Mouse (Mus musculus): ENCODE results near the gene Wdfy1. TPM values are rescaled to one million over a fixed set of nuclear protein-coding genes. Genes with fewer than 3 reads are reported as not detected.

Gene Wdfy1
- total RNA-seq, 2 experiments from 2014 or later = 17.0 to 19.7 TPM

DNA sequence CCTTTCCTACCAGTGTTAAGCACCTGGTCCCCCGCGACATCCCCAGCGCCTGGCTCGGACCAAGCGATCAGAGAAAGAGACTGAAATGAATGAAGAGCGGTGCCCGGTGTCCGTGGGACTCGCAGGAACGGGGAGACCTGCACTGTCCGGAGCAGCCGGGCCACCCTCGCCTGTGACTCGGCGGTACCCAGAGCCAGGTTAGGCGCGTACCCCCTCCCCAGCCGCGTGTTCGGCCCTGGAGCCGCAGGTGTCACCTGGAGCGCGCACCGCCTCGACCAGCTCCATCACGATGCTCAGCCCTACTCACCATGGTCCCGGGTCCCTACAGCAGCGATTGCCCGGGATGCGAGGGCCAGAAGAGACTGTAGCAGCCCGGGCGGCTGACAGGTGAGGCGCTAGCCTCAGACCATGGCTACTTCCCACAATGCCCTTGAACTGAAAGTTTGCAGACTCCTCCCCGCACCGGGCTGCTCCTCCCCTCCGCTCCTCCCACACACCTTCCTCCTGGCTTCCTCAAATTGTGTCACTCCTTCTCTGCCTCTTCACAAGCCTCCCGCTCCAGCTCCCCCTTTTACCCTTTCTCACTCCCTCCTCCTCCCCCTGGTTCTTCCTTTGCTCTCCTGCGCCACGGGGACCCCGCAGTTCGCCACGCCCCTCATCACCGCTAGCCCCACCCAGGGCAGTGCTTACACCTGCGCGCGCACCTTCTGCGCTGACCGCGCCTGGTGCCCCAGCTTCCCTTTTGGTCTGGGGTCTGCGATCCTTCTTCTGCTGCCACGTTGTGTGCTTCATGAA is 104.2 kb downstream of the Wdfy1 start, which contains the start of gene Ap1s3:
Gene Ap1s3, minus strand, starts transcription at position 430 of the 795 bp plus-strand sequence.
- intact Hi-C loops (cut with DNase I) = no loop called here
- peak; percentile 9 to 29 for DNase-seq

GRCm38 (mm10) chr1:79671196-79671542 is 104.8 kb downstream of the Wdfy1 start:
- DNase-seq = no peak
- intact Hi-C loops (cut with DNase I) = no loop called here

DNA sequence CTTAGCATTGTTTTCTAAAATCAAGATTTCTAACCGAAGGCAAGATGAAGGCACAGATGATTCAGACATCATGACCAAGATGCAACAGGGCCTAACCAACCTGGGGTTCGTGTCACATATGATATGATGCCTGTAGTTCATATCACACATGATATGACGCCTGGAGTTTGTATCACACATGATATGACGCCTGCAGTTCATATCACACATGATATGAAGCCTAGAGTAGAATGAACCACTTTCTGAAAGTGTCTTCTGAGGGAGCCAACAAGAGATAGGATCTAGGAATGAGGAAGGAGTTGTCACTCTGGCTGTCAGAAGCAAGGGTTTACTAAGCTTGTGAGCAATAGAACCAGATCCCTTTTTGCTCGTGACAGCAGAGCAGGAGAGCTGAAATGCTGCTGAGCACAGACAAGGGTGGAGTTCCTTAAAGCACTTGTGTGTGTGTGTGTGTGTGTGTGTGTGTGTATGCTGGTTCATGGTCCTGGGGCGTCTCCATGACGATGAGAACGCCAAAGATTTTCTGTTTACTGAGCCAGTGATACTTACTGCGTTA is 106.4 kb downstream of the Wdfy1 start:
- intact Hi-C loops (cut with DNase I) = no loop called here
- DNase-seq = no peak

DNA sequence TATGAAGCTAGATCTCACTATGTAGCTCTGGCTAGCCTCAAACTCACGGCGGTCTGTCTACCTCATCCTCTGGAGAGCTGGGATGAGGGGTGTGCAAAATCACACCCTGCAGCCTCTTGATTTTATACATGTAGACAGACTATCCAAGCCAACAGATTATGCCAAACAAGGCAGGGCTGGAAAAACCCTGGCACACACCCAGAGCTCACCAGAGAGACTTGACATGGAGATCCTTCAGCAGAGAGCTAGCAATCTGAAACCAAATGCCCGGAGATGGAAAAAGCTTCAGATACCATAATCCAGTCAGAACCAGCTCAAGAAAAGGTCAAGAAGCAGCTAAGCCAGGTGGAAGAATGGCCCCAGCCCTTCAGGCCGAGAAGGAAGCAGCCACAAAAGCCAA is 111.0 kb downstream of the Wdfy1 start:
- DNase-seq = no peak
- intact Hi-C loops (cut with DNase I) = no loop called here

DNA sequence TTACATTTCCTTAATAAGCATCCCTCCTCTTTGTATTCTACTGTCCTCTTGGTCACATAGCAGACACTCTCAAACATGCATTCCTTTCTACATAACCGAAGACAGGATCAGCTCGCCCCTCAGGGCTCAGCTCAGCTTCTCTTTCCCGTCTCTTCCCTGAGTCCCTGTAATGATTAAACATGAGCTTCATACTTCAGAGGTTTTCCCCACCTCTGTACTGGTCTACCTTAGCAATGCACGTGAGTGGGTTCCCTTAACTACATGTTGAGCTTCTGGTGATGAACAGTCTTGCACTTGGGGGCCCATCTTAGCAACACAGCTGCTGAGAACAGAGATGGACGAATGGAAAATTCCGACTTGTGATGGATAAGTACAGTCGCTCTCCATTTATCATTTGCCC is 116.3 kb downstream of the Wdfy1 start:
- no peak for DNase-seq
- intact Hi-C loops (cut with DNase I) = no loop called here

DNA sequence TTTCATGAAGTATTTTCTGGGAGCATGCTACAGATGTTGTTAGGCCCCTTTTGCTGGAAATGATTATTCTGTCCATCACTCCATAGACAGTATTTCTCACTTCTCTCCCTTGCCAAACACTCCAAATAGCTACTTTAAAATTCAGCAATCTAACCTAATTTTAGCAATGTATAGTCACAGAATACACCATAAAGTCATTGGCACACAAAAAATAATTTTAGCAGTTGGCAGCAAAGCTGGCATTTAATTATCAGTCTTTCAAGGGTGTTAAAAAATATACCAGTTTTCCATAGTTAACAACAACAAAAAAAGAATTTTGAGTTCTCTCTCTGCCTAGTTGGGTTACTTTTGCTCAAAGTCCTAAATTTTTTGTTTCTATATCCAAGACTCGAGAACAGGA is 118.5 kb downstream of the Wdfy1 start:
- intact Hi-C loops (cut with DNase I) = no loop called here
- no peak for DNase-seq

DNA sequence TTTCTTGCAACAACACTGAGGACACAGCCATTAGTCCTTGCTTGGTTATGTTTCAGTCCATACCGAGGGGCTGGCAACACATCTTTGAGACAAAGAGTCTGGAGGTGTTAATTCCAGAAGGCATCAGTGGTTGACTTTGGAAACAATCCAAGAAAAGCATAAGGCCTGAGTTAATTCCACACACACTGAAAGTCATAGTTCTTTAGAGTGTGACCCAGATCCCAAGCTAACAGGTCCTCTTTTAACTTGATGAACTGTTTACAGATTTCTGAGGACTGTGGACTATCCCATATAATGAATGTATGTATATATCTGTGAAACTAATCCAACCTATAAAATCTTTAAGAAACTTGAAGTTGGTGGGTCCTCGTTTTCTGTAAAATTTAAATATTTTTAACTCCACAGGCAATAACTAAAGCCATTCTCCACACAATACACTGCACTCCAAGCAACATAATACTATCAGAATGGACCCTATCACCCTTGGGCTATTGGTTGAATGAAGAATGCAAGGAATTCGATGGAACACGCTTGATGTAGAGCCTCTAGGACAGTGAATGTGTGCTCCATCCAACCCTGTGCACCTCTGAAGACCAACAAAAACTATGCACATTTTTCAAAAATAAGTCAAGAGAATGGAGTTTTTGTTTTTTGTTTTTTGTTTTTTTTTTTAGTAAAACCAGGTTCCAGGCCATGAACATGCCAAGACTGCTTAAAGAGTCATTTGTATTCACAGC is 120.0 kb downstream of the Wdfy1 start:
- DNase-seq = no peak
- intact Hi-C loops (cut with DNase I) = no loop called here

GRCm38 (mm10) chr1:79654948-79655347 is 121.0 kb downstream of the Wdfy1 start:
- no peak for DNase-seq
- intact Hi-C loops (cut with DNase I) = no loop called here

Other genes starting within 250 kb of the Wdfy1 start
- gene Ap1s3, start 104.2 kb downstream of the Wdfy1 start, total RNA-seq (2021) = under 1 TPM; 0.16 to 0.36 TPM
- gene Mrpl44, start 125 bp downstream of the Wdfy1 start, total RNA-seq (2021) = 10 to 100 TPM; 66.7 to 74.2 TPM
- 10 to 100 TPM; 18.7 to 27.2 TPM for gene Serpine2, start 85.0 kb upstream of the Wdfy1 start, total RNA-seq (2021)